Mouse (Mus musculus) spleen, adult 2 months (tissue): Measurements from ENCODE around the gene Milr1. TPM values are rescaled to one million over a fixed set of nuclear protein-coding genes. Genes with fewer than 3 reads are reported as not detected.
A peak's percentile ranks its signal among the peaks of the same experiment; 100 is the strongest.

Experiments
- DNase-seq, 2 experiments: peaks; one replicate each; pipeline versions ENCODE4 v3.0.0 to v3.0.0-alpha.2; 2012 to 2021; ENCODE audit warnings: low spot score in 2 of 2, low read depth in 1 of 2
- H3K27ac ChIP-seq: fragments of 200-500 bp; 2 replicates; pipeline ENCODE4 v1.5.1; 2012; ENCODE audit warnings: low read length, inconsistent platforms; ENCODE audit not compliant: insufficient read depth
- H3K27me3 ChIP-seq: fragments of 200-500 bp; 2 replicates; pipeline ENCODE4 v1.6.1; 2012; ENCODE audit warnings: mild to moderate bottlenecking, moderate library complexity, low read length, inconsistent platforms; ENCODE audit not compliant: control insufficient read depth, insufficient read depth
- H3K36me3 ChIP-seq: fragments of 200-500 bp; 2 replicates; pipeline ENCODE4 v1.6.1; 2012; ENCODE audit warnings: mild to moderate bottlenecking, low read length, inconsistent platforms; ENCODE audit not compliant: control insufficient read depth, insufficient read depth
- H3K4me1 ChIP-seq: fragments of 200-500 bp; 2 replicates; pipeline ENCODE4 v1.6.1; 2011; ENCODE audit warnings: inconsistent platforms; ENCODE audit not compliant: control insufficient read depth, insufficient read depth, insufficient read length
- H3K4me3 ChIP-seq: fragments of 200-500 bp; 2 replicates; pipeline ENCODE4 v1.5.1; 2011; ENCODE audit warnings: mild to moderate bottlenecking, inconsistent platforms; ENCODE audit not compliant: insufficient read depth, insufficient read length; ENCODE audit errors: extremely low read depth
- CTCF ChIP-seq: fragments of 200-500 bp; IDR thresholded peaks from 2 replicates; pipeline ENCODE4 v1.5.1; 2011; ENCODE audit warnings: mild to moderate bottlenecking, inconsistent platforms; ENCODE audit not compliant: insufficient read depth, insufficient read length, insufficient replicate concordance; ENCODE audit errors: extremely low read depth
- POLR2A ChIP-seq: fragments of 200-500 bp; IDR thresholded peaks from 2 replicates; pipeline ENCODE4 v1.6.1; 2011; ENCODE audit warnings: low read depth, low read length, inconsistent platforms
- WGBS: fragments of 180-500 bp; shearing (Covaris S2); methylation state at CpG from one replicate; pipeline ENCODE4 v1.1.7; 2018; 5-methylcytosine and 5-hydroxymethylcytosine counted together
- polyA plus RNA-seq: library from polyadenylated mRNA; depleted of rRNA; stranded (reverse); fragments of >200 nt; gene quantifications from 2 replicates; pipeline ENCODE4 v1.2.3, GENCODE M21; 2012

The Milr1 gene
- polyA plus RNA-seq, 1 experiment, result 4.2 TPM

DNA sequence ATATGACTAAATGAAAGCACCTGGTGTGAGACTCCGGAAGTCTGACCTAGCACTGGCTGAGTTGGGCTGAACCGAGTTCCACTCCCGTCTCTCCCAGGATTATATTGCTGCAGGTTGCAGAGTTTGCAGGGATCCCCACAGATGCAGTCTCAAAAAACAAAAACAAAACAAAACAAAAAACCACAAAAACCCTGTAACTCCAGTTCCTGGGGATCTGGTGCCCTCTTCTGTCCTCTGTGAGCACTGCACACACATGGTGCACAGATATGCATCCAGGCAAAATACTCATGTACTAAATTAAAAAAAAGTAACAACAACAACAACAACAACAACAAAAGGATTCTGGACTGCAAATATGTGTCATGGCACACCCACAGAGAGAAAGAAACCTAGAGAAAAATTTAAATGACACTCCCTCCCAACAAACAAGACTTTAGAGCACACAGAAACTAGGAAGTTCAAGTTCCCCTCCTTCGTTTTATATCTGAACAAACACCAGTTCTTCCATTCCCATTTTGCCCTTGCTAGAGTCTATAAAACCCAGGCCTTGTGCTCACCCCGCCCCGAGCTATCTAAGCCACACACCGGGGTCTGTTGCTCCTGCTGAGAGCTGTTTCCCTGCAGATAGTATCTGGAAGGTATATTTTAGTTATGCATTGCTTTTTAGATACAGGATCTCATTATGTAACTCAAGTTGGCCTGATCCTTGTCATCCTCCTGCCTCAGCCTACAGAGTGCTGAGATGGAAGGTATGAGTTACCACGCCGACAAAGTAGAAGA lies 19.4 kb downstream of the Milr1 start:
- peaks cover 34% of the 10 kb centered on the region for H3K36me3 ChIP-seq
- no peaks in the 10 kb centered on the region for H3K27me3 ChIP-seq
- no peak for TF ChIP-seq POLR2A
- peak; percentile 51; the same call in 1 of the 2 replicates for TF ChIP-seq CTCF
- no peaks in the 10 kb centered on the region for H3K4me1 ChIP-seq
- WGBS, result 80% methylated on average over 9 of the region's 9 CpGs
- peak in 1 of 2 experiments; percentile 46 for DNase-seq
- H3K4me3 ChIP-seq, result no peak overlapping the region
- H3K27ac ChIP-seq, result no peak overlapping the region

DNA sequence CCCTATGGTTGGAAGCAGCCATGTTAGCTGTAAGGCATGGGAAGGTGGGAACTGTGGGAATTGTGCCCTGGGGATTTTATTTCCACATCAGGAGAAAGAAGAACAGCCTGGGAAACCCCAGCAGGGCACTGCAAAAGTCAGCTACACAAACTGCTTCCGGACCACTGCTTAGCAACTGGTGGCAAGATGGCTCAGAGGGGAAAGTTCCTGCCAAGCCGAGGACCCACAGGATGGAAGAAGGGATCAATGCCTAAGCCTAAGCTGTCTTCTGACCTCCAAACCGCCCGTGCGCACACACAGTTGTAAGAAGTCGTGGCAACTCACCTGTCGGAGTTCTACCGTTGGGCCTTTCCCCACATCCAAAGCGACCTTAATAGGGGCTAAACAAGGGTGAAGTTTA lies 22.0 kb downstream of the Milr1 start:
- H3K36me3 ChIP-seq, result peaks cover 34% of the 10 kb centered on the region
- H3K4me3 ChIP-seq, result no peak overlapping the region
- 96% methylated on average over 9 of the region's 9 CpGs for WGBS
- H3K27ac ChIP-seq, result no peak overlapping the region
- no peaks in the 10 kb centered on the region for H3K4me1 ChIP-seq
- no peaks in the 10 kb centered on the region for H3K27me3 ChIP-seq
- no peak for DNase-seq
- TF ChIP-seq CTCF, result no peak
- no peak for TF ChIP-seq POLR2A

DNA sequence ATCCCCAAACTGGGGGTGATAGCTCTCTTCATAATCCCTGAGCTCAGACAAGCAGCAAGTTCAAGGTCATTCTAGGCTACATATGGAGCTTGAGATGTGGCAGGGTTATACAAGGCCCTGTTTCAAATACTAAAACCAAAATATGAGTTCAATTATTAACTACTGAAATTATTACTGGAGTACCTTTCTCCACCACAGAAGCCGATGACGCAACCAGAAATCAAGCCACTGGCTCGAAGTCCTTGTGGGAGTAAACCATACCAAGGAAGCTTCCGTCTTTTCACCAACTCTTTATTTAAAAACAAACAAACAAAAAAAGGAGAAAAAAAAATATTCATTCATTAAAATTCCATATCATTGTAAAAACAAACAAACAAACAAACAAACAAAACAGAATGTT lies 25.9 kb downstream of the Milr1 start:
- 88% methylated on average over 4 of the region's 4 CpGs for WGBS
- H3K36me3 ChIP-seq, result peaks cover 33% of the 10 kb centered on the region
- TF ChIP-seq CTCF (no peak), POLR2A (no peak)
- no peaks in the 10 kb centered on the region for H3K4me1 ChIP-seq
- H3K27me3 ChIP-seq, result no peaks in the 10 kb centered on the region
- H3K27ac ChIP-seq, result no peak overlapping the region
- no peak for DNase-seq
- no peak overlapping the region for H3K4me3 ChIP-seq

DNA sequence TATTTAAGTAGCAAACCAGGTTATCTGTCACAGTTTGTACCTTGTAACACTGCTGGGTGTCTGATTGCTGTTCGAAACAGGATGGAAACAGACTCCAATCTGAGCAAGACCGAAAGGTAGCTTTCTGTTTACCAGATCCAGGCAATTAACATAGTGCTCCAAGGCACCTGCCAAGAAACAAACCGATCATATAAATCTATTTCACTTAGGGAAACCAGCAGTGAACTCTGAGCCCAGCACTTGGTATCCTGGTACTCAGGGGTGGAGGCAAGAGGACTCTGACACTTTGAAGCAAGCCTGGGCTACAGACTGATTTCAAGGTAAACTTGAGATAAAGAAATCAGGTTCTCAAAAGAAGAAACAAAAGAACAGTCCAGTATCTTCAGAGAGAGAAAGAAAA lies 26.4 kb downstream of the Milr1 start:
- WGBS, result 88% methylated on average over 3 of the region's 3 CpGs
- H3K4me3 ChIP-seq, result no peak overlapping the region
- H3K27me3 ChIP-seq, result no peaks in the 10 kb centered on the region
- H3K4me1 ChIP-seq, result no peaks in the 10 kb centered on the region
- H3K27ac ChIP-seq, result no peak overlapping the region
- no peak for TF ChIP-seq POLR2A
- no peak for TF ChIP-seq CTCF
- no peak for DNase-seq
- H3K36me3 ChIP-seq, result peaks cover 32% of the 10 kb centered on the region

DNA sequence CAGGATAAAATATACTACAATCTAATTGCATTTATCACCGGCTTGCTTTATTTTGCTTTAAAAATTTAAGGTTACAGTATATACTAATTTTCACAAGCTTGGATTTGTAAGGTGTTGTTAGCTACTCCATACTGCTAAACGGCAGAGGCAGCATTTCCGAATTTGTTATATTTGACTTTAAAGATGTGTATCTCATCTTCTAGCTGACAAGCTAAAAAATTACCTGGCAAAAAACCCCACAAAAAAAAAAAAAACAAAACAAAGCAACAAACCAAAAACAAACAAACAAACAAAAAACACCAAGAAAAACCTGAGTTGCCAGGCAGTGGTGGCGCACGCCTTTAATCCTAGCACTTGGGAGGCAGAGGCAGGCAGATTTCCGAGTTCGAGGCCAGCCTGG lies 27.1 kb downstream of the Milr1 start:
- no peak for TF ChIP-seq CTCF
- no peak for TF ChIP-seq POLR2A
- DNase-seq, result no peak
- no peaks in the 10 kb centered on the region for H3K4me1 ChIP-seq
- H3K27me3 ChIP-seq, result no peaks in the 10 kb centered on the region
- H3K4me3 ChIP-seq, result no peak overlapping the region
- 80% methylated on average over 7 of the region's 7 CpGs for WGBS
- H3K27ac ChIP-seq, result no peak overlapping the region
- H3K36me3 ChIP-seq, result peaks cover 35% of the 10 kb centered on the region

DNA sequence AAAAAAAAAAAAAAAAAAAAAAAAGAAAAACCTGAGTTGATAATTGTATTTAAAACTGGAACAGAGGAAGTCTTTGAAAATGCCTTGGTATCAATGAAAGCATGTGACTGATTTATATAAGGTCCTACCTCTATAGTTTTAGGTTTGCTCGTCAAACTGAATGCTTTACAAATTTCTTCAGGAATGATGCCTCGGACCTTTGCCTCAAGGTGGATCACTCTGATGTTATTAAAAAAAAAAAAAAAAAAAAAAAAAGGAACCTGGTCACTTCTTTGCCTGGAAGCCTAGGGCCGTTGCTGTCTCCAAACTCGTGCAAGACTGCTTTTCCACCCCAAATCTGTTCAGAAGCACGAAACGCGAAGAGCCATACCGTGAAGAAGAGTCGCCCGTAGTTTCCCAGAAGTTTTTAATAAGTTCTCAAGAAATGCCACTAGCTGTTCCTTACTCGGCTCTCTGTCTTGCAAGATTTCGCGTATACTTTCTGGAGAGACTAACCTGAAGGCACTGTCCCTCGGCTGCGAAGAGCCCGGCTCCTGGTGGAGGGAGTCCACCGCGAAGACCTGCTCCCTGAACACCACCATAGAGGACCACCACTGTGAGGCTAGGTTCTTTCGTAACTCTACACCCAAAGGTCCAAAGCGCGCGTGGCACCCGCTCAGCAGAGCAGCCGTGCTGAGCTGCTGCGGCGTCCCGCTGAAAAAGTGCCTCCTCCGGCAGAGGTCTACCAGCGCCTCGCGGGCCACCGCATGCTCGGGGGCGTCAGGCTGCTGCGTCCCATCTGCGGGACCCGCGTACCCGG lies 27.8 kb downstream of the Milr1 start:
- no peak for TF ChIP-seq CTCF
- TF ChIP-seq POLR2A, result no peak
- Histone ChIP-seq H3K27ac (peak overlapping the region; percentile 95), H3K27me3 (no peaks in the 10 kb centered on the region), H3K36me3 (peaks cover 39% of the 10 kb centered on the region), H3K4me1 (no peaks in the 10 kb centered on the region), H3K4me3 (peak overlapping the region; percentile 86)
- no peak for DNase-seq
- under 1% methylated on average over 39 of the region's 39 CpGs for WGBS
